Mouse (Mus musculus): Measurements from ENCODE around the gene Ankrd55.

GRCm38 (mm10) chr13:112375766-112376165 is 87.5 kb downstream of the Ankrd55 start:
- TF ChIP-seq CTCF (IDR thresholded peaks at IDR 0.05) (no peak), POLR2A (IDR thresholded peaks at IDR 0.05; ENCODE audit: insufficient read depth, low read depth, low read length) (no peak)
